Mouse (Mus musculus) adipocyte (in vitro differentiated cells): ENCODE results near the gene Palm2.

Experiments
- DNase-seq: peaks from one replicate; pipeline ENCODE4 v3.0.0-alpha.2; 2016; ENCODE audit warnings: low spot score

Palm2 gene

DNA sequence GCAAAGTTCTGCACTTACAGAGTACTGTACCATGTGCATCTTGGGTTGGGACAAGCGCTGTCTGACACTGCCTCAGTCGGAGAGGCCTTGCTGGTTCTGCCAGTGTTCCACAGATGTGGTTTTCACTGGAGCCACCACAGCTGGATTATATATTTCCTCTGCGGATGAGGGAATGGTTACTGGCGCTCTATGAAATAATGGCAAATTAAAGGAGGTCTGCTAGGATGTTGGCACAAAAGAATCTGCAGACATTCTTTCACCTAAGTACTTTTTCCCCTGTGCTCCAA is 135.0 kb downstream of the Palm2 start:
- DNase-seq: no peak

DNA sequence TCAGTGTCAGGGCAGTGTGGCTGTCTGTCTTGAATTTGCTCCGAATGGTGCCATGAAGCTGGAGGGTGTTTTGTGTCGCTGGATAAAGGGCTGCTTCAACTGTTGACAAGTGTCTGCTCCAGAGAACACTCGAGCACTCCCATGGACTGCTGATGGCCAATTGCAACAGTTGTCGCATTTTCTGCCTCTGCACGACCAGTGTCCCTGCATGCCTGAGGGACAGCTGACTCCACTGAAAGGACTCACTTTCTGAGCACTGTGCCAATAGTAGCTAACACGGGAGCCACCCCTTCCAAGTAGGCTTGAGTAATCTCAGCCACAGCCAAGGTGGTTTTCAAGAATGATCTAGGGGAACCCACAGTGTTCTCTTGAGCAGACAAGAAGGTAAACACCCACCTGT is 135.7 kb downstream of the Palm2 start:
- DNase-seq: peak; percentile 70

DNA sequence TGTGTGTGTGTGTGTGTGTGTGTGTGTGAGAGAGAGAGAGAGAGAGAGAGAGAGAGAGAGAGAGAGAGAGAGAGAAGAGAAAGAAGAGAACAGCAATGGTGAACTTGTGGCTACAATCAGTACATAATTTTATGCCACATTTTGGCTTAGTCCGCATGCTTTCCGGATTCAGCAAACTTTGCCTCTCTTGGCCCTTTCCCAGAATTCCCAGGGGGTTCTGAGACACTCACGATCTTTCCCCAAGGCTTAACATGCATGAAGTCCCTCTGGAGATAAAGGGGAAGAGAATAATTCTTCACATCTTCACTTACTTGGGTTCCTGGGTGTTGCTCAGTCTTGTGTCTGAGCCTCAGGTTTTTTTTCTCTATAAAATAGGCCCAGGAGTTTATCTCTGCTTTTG is 136.2 kb downstream of the Palm2 start:
- DNase-seq: peak; percentile 83

DNA sequence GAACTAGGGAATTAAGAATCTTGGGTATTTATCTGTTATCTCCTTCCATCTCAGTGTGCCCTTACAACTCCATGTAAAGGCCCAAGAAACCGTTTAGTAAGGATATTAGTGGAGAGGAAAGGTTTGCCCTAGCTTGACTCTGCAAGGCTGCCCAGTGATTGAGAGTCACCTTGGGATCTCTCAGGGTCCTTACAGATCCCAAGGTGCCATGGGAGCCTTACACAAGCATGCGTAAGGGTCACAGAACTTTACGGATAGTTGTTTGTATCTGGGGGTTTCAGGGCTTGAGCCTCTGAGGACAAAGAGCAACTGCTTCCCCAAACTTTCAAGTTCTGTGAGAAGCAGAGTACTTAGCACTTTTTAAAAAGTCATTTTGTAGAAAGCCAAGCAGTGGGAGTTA is 140.1 kb downstream of the Palm2 start:
- DNase-seq: no peak

DNA sequence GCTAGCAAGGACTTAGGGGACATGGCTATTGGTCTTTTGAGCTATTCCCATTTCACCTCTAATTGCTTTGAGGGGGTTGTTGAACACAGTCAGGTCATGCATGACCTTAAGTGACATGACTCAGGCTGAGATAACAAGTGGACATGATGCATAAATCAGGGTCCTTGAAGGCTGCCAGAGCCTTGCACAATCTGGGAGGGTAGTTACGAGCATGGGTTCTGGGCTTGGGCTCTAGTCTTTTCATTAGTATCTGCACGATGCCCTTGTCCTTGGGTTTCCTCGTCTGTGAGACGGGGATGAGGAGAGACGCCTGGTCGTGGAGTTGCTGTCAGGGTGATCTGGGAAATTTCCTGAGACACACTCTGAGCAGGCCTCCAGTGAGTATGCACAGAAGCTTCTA is 140.6 kb downstream of the Palm2 start:
- DNase-seq: peak; percentile 34

- no peak for DNase-seq
These were observed 141.6 kb downstream of the Palm2 start for GRCm38 (mm10) chr4:57575686-57576085.

DNA sequence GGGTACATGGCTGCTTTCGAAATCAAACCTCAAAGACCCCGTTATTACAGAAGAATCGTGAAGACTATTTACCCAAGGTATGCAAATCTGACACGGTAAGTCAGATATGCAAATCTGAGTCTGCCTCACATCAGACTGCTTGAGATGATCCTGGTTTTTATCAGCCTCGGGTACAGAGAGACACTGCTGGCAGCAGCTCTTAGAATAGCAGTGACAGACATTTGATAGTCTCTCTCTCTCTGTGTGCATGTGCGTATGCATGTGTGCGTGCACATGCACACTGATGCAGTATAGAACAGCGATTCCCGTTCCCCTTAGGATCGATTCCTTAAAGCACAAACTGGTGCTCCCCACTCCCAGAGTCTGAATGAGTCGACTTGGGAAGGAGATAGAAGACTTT is 142.0 kb downstream of the Palm2 start:
- DNase-seq: no peak

GRCm38 (mm10) chr4:57579683-57580082 is 145.6 kb downstream of the Palm2 start:
- DNase-seq: no peak

GRCm38 (mm10) chr4:57585281-57585800 is 151.3 kb downstream of the Palm2 start:
- peak; percentile 75 for DNase-seq

DNA sequence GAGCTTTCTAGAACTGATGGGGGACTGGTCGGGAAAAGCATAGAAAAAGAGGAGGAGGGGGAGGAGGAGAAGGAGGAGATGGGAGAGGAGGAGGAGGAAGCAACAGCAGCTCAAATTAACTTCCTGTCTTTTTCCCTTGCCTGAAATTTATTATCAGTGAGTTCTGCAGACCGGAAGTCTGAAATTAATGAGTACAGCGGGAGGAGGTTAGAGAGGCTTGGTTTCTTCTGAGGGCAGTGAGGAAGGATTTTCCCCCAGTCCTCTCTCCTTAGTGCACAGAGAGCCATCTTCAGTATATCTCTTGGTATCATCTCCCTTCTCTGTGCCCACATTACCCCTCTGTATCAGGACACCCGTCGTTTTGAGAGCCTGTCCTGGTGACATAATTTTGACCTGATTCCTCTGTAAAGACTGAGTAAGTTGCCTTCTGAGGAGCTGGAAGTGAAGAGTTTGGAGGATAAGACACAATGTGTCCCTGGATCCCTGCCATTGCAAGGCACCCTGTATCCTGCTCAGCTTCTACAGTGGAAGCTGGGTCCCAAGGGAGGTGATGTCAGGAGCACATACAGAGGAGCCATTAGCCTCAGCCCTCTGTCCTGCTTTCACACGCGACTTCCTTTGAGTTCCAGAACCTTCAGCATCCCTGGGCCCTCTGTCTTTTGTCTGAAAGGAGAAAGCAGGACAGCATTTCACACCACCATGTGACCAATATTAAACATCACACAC is 153.0 kb downstream of the Palm2 start:
- peak; percentile 12 for DNase-seq

DNA sequence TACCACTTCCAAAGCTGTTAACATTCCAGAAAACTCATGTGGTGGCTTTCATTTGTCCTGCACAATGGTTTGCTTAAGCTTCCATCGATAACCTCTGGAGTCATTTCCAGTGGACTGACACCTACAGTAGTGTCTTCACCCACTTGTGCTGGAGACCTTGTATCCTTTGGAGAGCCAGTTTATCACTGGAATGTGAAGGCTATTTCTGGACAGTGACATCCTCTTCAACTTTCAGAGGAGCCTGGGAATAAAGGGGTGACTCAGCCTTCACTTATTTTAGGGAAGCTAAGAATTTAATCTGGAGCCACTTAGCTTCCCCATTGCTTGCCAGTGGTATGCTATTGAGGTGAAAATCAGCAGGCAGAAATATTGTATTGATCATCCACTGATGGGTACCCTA is 154.3 kb downstream of the Palm2 start:
- DNase-seq: no peak

DNA sequence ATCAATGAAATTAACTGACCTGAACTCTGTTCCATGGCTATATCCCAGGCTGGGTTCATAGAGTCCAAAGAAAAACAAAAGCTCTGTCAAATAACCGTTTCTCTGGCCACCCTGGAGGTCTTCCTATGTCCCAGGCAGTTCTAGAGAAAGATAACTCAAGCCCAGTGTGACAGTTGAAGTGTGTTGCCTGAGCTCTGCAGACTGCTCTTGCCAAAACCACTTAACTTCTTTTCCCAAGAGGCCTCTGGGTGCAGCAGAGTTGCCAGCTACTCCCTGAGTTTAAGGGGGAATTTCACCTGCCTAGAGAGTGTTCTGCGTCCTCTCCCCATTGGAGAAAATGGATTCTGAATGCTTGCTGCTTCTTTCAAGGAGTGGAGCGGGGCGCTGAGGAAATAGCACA is 158.7 kb downstream of the Palm2 start:
- DNase-seq: peak; percentile 14

DNA sequence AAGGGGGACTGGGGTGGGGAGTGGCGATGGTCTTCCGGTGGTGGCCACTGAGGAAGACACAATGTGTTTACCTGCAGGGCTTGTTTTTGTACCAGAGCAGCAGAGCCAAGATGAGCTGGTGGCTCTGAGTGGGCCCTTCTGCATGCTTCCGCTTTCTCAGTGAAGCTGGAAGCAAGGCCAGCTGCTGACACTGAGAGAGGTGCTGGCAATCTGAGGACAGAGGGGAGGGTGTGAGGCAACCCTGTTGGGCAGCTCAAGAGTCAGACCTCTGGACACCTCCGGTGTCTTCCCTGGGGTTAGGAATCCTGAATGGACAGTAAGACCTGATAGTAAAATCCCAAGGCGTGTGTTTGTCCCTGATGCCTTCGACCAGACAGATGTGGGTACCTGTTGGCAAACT is 165.9 kb downstream of the Palm2 start:
- DNase-seq: no peak

DNA sequence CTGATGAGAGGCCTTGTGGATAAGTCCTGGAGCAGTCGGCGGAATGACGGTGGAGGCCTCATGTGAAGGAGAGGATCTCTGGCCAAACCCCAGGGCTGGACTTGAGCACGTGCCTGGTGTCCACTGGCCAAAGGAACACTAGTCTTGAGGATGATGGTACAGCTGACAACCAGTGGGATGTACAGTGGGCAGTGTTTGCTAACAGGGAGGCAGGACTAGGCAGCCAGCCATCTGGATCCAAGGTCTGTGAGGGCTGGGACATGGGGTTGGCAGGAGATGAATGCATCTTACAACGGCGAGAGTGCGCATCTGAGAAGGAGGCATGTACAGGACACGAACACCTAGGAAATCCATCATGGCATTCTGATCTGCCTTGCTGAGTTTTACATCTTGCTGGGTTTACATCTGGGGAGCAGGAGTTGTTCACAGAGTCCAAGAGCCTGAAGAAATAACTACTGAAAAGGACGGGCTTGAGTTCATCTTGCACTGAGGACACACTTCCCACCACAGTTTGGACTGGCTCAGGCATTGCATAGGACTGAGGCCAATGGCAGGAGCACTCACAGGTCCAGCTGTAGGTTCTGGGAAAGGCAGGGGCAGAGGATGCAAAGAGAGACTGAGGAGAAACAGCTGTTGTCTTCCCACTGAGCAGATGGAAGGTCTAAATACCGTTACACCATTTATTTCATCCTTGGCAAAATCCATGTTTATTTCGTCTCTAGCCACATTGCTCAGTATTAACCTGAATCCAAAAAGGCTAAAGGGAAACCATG is 166.8 kb downstream of the Palm2 start:
- peak; percentile 22 for DNase-seq

DNA sequence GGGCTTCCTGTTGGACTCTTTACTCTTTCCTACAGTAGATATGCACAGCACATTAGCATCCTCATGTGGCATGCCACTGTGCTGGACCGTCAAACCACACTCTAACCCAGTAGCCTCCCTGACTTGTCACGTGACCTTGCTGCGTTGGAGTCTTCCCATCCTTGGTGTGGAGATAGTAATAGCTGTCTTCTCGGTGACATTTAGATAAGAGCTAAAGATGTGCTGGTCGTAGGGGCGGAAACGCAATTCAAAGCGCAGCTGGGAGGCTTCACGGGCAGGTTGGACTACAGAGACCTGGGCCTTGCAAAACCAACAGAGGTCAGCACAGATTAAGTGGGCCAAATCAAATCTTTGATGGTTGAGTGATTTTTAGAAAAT is 167.4 kb downstream of the Palm2 start:
- no peak for DNase-seq

DNA sequence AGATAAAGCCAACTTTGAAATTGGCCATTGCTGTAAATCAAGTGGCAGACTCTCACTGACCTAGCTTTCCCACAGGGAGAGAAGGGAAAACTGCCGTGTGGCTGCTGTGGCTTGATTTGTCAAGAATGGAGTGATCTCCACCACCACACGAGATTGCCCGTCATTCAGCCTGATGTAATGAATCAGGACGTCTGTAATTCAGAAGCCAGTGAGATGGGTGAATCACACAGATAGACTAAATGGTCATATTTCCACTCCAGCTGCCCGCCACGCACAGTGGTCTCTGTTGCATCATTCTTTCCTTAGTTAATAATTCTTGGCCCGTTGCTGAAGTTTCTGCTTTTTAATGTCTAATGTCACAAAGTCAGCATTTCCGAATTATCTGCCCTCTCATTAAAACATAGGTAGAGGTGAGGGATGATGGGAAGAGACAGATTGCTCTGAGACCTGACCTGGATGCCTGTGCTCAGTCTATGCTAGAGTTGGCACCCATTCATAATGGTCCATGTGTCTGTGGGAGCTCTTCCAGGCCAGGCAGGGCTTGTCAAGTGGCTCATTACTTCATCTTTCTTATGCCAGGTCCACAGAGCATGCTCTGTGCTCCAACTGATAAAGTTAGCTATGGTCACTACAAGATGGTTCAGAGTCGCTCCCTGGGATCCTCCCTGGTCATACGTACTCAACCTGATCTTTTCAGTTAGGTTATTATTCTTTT is 168.0 kb downstream of the Palm2 start:
- no peak for DNase-seq

- peak; percentile 11 for DNase-seq
These were observed 172.2 kb downstream of the Palm2 start for GRCm38 (mm10) chr4:57606258-57606657.

GRCm38 (mm10) chr4:57607247-57607942 is 173.3 kb downstream of the Palm2 start:
- peak; percentile 97 for DNase-seq

GRCm38 (mm10) chr4:57611303-57612077 is 177.4 kb downstream of the Palm2 start:
- no peak for DNase-seq

DNA sequence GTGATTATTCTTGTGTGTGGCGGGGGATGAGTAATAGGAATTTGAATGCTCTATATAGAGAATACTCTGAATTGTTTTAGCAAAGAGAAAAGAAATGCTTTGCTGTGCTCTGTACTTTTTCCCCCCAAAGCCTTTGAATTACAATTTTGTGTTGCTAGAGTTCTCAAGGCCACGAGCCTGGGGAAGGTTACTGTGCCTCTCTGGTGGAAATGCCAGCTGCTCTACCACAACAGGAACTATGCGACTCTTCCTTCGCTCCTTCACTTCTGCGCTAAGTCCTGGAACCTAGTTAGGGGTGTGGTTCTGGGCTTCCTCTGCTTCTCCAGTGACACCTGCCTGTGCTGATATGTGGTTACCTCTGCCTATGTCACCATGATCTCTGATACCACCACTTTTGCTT is 178.7 kb downstream of the Palm2 start:
- no peak for DNase-seq

DNA sequence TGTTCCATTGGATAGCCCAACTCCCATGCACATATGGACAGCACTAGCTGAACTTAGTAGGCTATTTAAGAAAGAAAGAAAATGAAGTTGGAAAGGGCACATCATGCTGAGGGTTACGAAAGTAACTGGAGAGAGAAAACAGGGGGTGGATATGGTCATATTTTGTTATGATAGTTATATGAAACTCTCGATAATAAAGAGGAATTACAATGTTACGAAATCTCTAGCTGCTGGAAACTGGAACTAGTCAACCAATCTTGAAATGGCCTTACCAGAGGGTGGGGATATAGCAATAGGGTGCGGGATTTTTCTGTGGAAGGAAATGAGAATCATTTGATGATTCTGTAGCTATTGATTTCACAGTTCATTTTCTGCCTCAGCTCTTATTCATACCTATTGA is 180.6 kb downstream of the Palm2 start:
- DNase-seq: no peak

GRCm38 (mm10) chr4:57618743-57619142 is 184.7 kb downstream of the Palm2 start:
- no peak for DNase-seq
